Mouse (Mus musculus): ENCODE results near the gene Ucp3.

DNA sequence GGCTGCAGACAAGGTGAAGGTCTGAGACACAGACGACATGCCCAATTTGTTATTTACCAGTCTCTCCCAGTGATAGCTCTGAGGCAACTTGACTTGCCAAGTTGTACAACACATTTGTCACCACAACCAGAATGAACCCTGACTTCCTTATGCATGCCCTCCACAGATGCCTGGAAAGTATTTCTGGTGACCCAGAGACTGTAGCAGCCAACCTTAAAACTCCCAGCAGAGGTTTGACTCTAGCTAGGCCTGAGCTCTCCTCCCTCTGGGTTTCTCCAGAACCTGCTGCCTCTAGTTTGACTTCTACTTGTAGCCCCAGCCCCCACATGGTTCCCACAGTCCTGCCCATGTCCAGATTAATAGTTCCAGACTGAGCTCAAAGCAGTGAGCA, 1.4 kb upstream of the Ucp3 start:
- TF ChIP-seq CTCF (IDR thresholded peaks at IDR 0.05; ENCODE audit: low read depth, low read length) (no peak), POLR2A (IDR thresholded peaks at IDR 0.05; ENCODE audit: borderline replicate concordance, low read depth, low read length) (no peak)
